Mouse (Mus musculus): Measurements from ENCODE around the gene Cttn.

GRCm38 (mm10) chr7:144387537-144387936 is 83.3 kb downstream of the Cttn start:
- TF ChIP-seq POLR2A (IDR thresholded peaks at IDR 0.05; ENCODE audit: insufficient read depth, low read depth, low read length) (no peak), CTCF (IDR thresholded peaks at IDR 0.05; ENCODE audit: insufficient read depth, low read depth, low read length) (no peak)

Measured in olfactory bulb, adult 2 months (tissue).